Mouse (Mus musculus) heart, embryonic 11.5 days (tissue): ENCODE measurements at regions not wholly inside any gene's neighbourhood (a gene's known extent, or its start where the extent isn't known, plus 50 kb on each side); places are given as distances from the start of the nearest gene placed in this dataset.

Experiments
- ATAC-seq: fragments of 200-750 bp; cut with Nextera tagmentation; replicated peaks from 2 replicates; pipeline ENCODE4 v1.8.0; 2017; ENCODE audit warnings: moderate library complexity; ENCODE audit not compliant: insufficient number of reproducible peaks, low FRiP score, low TSS enrichment
- H3K27ac ChIP-seq: fragments of 300-500 bp; sonication (generic); 2 replicates; pipeline ENCODE4 v1.5.1; 2014; ENCODE audit warnings: mild to moderate bottlenecking, low read depth, low read length
- H3K27me3 ChIP-seq: fragments of 300-500 bp; sonication (generic); 2 replicates; pipeline ENCODE4 v1.6.1; 2014; ENCODE audit warnings: mild to moderate bottlenecking, low read length, mixed read lengths; ENCODE audit not compliant: control insufficient read depth, insufficient read depth
- H3K36me3 ChIP-seq: fragments of 300-500 bp; sonication (generic); 2 replicates; pipeline ENCODE4 v1.6.1; 2014; ENCODE audit warnings: mild to moderate bottlenecking, low read length, moderate library complexity, mixed read lengths; ENCODE audit not compliant: control insufficient read depth, insufficient read depth
- H3K4me1 ChIP-seq: fragments of 300-500 bp; sonication (generic); 2 replicates; pipeline ENCODE4 v1.6.1; 2014; ENCODE audit warnings: low read length; ENCODE audit not compliant: control insufficient read depth, insufficient read depth
- H3K4me2 ChIP-seq: fragments of 300-500 bp; sonication (generic); 2 replicates; pipeline ENCODE4 v1.6.1; 2014; ENCODE audit warnings: mild to moderate bottlenecking, moderate library complexity
- H3K4me3 ChIP-seq: fragments of 300-500 bp; sonication (generic); 2 replicates; pipeline ENCODE4 v1.5.1; 2014; ENCODE audit warnings: low read depth, low read length
- H3K9ac ChIP-seq: fragments of 300-500 bp; sonication (generic); 2 replicates; pipeline ENCODE4 v1.6.1; 2014; ENCODE audit warnings: mild to moderate bottlenecking, low read depth, low read length, moderate library complexity
- H3K9me3 ChIP-seq: fragments of 300-500 bp; sonication (generic); replicated peaks from 2 replicates; pipeline ENCODE4 v1.6.1; 2016; ENCODE audit warnings: low read length; ENCODE audit not compliant: control insufficient read depth
- WGBS: fragments of 180-500 bp; shearing (Covaris S2); extraction: QIAGEN DNeasy Blood & Tissue Kit; methylation state at CpG from one replicate; pipeline ENCODE4 v1.1.7; 2014; ENCODE audit not compliant: insufficient replicate concordance; 5-methylcytosine and 5-hydroxymethylcytosine counted together

DNA sequence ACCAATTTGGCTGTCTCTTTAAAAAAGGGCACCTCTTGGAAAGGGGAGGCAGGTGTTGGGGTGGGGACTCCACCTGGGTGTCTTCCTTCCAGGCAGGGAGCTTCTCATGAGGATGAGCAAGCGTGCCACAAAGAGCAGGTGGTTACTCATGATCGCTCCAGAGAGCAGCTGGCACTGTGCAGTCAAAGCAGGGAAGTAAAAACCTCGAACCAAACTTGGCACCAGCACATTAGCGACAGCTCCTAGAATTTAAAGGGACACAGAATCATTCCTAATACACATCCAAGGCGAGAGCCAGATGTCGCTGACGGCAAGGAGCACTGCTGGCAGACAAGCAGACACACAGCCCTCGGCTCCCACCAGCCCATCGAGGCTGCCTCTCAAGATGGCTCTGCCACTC is 70.4 kb downstream of the Irx5 start:
- Histone ChIP-seq H3K4me2 (no peak overlapping the region), H3K9ac (no peak overlapping the region), H3K27me3 (no peaks in the 10 kb centered on the region; the same call in 1 of the 2 replicates), H3K9me3 (no peaks in the 10 kb centered on the region), H3K27ac (no peak overlapping the region), H3K4me3 (no peak overlapping the region), H3K4me1 (no peaks in the 10 kb centered on the region), H3K36me3 (no peaks in the 10 kb centered on the region)
- WGBS = 64% methylated on average over 9 of the region's 9 CpGs
- ATAC-seq = no peak

DNA sequence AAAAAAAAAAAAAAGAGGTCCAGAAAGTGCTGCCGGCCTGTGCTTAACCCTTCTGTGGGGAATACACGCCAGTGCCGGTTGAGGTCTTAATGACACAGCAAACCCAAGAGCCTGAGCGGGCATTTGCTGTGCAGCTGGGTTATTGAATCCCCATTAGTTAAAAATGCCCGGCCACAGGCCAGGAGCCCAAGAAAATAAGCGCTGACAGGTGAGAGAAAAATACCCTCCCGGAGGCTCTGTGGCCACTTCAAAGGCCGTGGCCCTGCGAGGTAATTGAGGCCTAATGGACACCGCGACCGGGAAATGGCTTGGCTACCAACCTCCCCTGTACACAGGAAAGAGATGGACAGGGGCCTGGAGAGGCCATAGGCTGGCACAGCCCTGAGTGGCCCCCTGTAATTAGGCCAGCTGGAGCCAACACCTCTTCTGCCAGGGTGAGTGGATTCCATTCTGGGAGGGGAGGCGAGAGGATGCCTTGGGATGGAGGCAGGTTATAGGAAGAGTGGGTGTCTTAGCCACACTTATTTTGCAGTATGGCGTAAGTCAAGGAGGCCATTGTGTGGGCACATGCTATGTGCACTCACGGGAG is 79.7 kb downstream of the Irx5 start:
- no peaks in the 10 kb centered on the region for H3K9me3 ChIP-seq
- H3K36me3 ChIP-seq = no peaks in the 10 kb centered on the region
- H3K27ac ChIP-seq = no peak overlapping the region
- no peak for ATAC-seq
- H3K9ac ChIP-seq = no peak overlapping the region
- 79% methylated on average over 15 of the region's 15 CpGs for WGBS
- H3K4me1 ChIP-seq = no peaks in the 10 kb centered on the region
- no peak overlapping the region for H3K4me2 ChIP-seq
- no peak overlapping the region for H3K4me3 ChIP-seq
- H3K27me3 ChIP-seq = no peaks in the 10 kb centered on the region

DNA sequence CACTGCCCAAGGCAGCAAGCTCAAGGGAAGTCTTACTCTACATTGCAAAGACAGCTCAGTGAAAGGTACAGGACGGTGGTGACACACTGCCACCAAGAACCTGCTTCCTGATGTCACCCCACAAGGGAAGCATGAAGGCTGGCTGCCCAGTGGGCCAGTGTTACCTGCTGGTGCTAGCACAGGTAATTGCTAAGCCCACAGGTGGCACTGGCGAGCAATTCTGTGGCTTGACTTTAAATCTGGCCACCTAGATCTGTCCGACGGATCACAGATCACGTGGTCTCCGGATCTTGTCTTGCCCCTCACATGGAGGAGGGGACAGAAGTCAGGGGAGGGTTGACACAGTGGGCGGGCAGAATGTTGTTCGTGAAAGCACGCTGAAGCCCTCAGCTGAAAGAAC is 80.9 kb downstream of the Irx5 start:
- Histone ChIP-seq H3K36me3 (no peaks in the 10 kb centered on the region), H3K4me1 (no peaks in the 10 kb centered on the region), H3K9me3 (no peaks in the 10 kb centered on the region), H3K9ac (no peak overlapping the region), H3K27me3 (no peaks in the 10 kb centered on the region), H3K4me2 (no peak overlapping the region), H3K4me3 (no peak overlapping the region), H3K27ac (no peak overlapping the region)
- WGBS = 41% methylated on average over 9 of the region's 9 CpGs
- ATAC-seq = no peak

DNA sequence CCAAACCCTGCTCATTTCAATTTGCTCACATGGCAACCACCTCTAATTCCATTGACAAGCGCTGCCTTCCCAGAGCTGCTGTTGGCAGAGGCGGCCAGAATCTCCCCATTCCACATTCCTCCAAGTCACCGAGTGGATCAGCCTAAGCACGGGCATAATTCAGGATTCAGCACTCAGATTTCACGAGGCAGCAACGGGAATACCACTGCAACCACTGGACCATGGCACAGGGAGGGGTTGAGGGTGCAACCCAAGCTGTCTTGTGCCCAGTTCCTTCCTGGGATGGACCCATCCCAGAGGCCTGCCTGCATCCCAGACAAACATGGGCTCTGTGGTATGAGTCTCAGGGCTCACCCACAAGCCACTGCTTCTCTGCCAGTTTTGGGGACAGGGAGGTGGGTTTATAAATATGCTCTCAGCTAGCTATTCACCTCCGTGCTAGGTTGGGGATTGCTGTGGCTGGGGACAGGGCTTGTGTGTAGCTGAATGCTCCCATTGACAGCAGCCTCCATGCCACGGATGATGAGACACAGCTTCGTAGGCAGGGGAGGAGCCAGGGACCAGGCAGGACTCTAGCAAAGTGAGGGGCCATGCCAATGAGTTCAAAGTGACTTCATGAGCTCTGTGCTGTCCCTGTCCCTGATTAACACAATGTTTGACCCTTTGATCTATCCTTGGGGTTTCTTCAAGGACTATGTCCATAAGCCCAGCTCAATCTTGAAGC is 82.5 kb downstream of the Irx5 start:
- no peaks in the 10 kb centered on the region for H3K9me3 ChIP-seq
- H3K27me3 ChIP-seq = 0 out of 2 replicates have a peak, but pooled peaks cover 1% of the 10 kb centered on the region
- no peak overlapping the region for H3K27ac ChIP-seq
- no peak overlapping the region for H3K4me2 ChIP-seq
- 72% methylated on average over 9 of the region's 9 CpGs for WGBS
- no peak overlapping the region for H3K4me3 ChIP-seq
- no peak for ATAC-seq
- no peaks in the 10 kb centered on the region for H3K36me3 ChIP-seq
- H3K4me1 ChIP-seq = no peaks in the 10 kb centered on the region
- H3K9ac ChIP-seq = no peak overlapping the region

DNA sequence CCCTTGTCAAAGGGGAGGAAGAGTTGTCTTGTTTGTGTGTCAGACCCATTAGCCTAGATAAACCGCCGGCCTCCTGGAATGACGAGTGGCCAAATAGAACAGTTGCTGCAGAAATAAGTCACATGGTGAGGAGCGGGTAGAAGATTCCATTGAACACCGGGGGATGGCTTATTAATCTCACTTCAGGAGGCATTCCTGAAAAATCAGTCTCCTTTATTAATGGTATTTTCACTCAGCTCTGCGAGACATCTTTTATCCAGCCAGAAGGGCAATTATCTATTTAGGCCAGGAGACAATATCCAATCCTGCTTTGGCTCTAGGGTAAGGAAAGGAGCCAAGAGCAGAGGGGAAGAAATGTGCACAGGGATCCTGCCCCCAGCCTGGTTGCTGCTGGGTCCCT is 84.7 kb downstream of the Irx5 start:
- Histone ChIP-seq H3K36me3 (no peaks in the 10 kb centered on the region), H3K4me3 (no peak overlapping the region), H3K4me2 (no peak overlapping the region), H3K27me3 (0 out of 2 replicates have a peak, but pooled peaks cover 2% of the 10 kb centered on the region), H3K9me3 (no peaks in the 10 kb centered on the region), H3K27ac (no peak overlapping the region), H3K4me1 (no peaks in the 10 kb centered on the region), H3K9ac (no peak overlapping the region)
- WGBS = 61% methylated on average over 6 of the region's 6 CpGs
- ATAC-seq = no peak

DNA sequence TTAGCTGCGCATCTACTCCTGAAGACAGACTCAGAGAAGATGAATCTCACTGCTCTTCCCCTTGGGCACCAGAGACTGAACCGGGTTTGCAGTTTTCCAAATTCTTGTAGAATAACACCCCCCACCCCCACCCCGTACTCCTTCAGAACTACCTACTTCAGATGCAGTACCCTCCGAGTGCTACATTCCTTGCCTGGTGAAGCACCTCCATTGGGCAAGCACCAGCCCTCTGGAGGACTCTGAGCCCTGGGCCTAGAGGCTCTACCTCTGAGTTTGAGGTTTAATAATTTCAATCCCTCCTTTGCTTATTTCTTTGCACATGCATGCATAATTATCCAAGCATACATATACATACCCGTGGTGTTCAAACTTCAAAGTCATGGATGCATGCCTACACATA is 101.9 kb downstream of the Irx5 start:
- Histone ChIP-seq H3K27me3 (peaks cover 52% of the 10 kb centered on the region), H3K4me3 (no peak overlapping the region), H3K9me3 (no peaks in the 10 kb centered on the region), H3K4me1 (0 out of 2 replicates have a peak, but pooled peaks cover 3% of the 10 kb centered on the region), H3K4me2 (no peak overlapping the region), H3K9ac (no peak overlapping the region), H3K36me3 (no peaks in the 10 kb centered on the region), H3K27ac (no peak overlapping the region)
- ATAC-seq = no peak
- 75% methylated on average over 5 of the region's 5 CpGs for WGBS

DNA sequence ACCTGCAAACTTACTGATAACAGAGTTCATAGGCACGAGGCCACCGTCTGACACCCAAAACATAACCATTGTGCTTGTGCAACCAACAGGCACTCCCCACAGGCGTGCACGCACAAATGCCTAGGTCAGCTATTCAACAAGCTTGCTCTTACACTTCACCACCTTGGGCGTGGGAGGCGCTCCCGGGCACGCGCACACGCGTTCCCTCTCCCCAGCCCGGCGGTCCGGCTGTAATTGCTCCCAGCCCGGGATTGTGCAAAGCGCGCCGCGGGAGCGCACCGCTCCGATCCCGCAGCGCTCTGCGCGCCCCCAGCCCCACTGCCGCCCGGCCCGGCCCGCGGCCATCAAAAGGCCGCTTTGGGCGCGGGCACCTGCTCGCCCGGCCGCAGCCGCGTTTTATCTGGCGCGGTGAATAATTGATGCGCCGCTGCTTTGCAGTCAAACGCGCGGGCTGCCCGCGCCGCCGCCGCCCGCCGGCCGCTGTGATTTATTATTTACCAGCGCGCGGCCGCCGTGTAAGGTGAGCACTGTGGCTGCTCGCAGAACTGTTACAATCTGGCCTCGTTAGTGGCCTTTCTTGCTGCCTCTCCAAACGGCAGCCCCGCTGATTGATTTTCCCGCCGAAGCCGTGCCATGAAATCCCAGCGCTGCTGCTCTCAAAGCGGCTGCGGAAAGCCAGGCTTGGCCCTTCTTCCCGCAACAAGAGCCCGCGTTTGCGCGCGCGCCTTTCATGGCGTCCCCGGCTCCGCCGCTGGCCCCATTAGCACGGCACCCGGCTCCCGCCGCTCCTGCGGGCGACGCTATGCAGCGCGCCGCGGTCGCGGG is 102.9 kb downstream of the Irx5 start:
- under 1% methylated on average over 92 of the region's 93 CpGs for WGBS
- peaks cover 52% of the 10 kb centered on the region for H3K27me3 ChIP-seq
- no peak overlapping the region for H3K27ac ChIP-seq
- no peaks in the 10 kb centered on the region for H3K9me3 ChIP-seq
- peak overlapping the region; percentile 98 for H3K4me2 ChIP-seq
- peak overlapping the region; percentile 68 for H3K4me3 ChIP-seq
- 0 out of 2 replicates have a peak, but pooled peaks cover 3% of the 10 kb centered on the region for H3K4me1 ChIP-seq
- ATAC-seq = 0 out of 2 replicates have a peak, but pooled peaks have one; percentile 39
- peak overlapping the region; percentile 63; the same call in 1 of the 2 replicates for H3K9ac ChIP-seq
- no peaks in the 10 kb centered on the region for H3K36me3 ChIP-seq

DNA sequence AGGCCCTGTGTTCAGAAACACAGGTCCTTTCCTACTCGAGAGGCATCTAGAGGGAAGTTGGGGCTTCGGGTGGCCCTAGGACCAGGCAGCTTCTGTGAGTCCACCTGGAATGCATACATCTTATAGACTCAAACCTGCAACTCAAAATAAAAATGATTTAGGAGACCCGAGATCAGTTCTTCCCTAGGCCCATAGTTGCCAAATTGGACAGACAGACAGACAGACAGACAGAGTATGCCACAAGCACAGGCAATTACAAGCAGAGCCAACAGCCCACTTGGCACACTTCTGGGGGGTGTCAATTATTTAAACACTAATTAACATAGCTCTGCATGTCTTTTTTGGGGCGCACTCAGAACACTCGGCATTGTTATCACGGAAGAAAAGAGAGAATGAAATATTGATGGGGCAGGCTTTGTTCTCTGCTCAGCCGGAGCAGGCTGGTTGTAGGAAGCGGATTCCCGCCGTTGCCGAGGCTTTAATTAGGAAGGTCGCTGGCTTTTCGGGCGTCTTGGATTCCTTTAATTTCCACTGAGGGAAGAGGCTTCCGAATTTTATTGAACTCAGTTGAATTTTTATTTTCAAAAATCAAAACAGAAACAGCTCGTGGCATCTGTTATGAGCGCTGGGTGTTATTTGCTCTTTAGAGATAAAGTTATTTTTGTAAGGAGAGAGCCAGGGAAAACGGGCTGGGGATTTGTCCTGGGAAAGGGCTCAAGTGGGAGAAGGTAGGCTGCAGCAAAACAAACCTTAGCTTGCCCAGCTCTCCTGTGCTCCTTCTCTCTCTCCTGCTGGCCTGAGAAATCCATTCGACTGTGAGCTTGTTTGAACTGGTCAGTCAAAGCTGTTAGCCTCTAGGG is 111.9 kb downstream of the Irx5 start:
- H3K4me1 ChIP-seq = no peaks in the 10 kb centered on the region
- H3K36me3 ChIP-seq = no peaks in the 10 kb centered on the region
- WGBS = 51% methylated on average over 19 of the region's 19 CpGs
- no peaks in the 10 kb centered on the region for H3K9me3 ChIP-seq
- H3K27me3 ChIP-seq = 0 out of 2 replicates have a peak, but pooled peaks cover 2% of the 10 kb centered on the region
- no peak overlapping the region for H3K4me2 ChIP-seq
- H3K4me3 ChIP-seq = no peak overlapping the region
- no peak overlapping the region for H3K9ac ChIP-seq
- no peak overlapping the region for H3K27ac ChIP-seq
- no peak for ATAC-seq
